Mouse (Mus musculus) right cerebral cortex, postnatal 14 days (tissue): Measurements from ENCODE around the gene Gm10750.
"Not testable (repeated sequence)": the region's sequence is repeated elsewhere in the genome, so short reads cannot be mapped to it uniquely, and the experiment has no call there.

Experiments
- DNase-seq: peaks from one replicate; pipeline ENCODE4 v3.0.0; 2022

The Gm10750 gene

GRCm38 (mm10) chr2:149017137-149017536 is at the start of gene Gm10750:
Gene Gm10750 (minus strand): TSS chr2:149017237.
- not testable (repeated sequence) for DNase-seq

DNA sequence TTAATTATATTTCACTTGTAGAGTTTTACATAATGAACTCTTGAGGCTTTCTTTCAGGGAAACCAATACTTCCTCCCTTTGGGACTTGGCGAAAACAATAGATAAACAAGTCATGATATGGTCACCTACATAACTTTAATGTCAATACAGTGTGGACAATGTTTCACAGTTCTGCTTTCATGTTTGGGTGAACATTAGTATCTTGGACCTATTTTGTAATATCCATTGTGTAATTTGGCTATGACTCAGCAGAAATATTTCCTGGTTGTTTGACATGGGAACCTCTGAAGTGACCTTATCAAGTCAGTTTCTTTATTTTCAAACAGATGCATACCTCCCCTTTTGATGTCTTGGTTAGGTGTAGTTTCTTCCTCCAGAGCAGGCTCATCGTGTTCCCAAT is 12.2 kb downstream of the Gm10750 start:
- DNase-seq = no peak

GRCm38 (mm10) chr2:149003151-149003550 is 13.9 kb downstream of the Gm10750 start, which contains the start of gene Gm1330:
Gene Gm1330 (minus strand): TSS chr2:149003251.
- DNase-seq = no peak

- DNase-seq = no peak
Measured at GRCm38 (mm10) chr2:148995133-148995532, 21.9 kb downstream of the Gm10750 start.
